Mouse (Mus musculus) bone marrow, adult 2 months (tissue): ENCODE data around the gene Jarid2.

ENCODE experiments used
- CTCF ChIP-seq: fragments of 200-500 bp; IDR thresholded peaks from 2 replicates; pipeline ENCODE4 v1.5.1; 2011; ENCODE audit warnings: low read length, control low read depth; ENCODE audit not compliant: control insufficient read depth, insufficient read depth
- POLR2A ChIP-seq: fragments of 200-500 bp; IDR thresholded peaks from 2 replicates; pipeline ENCODE4 v1.6.1; 2011; ENCODE audit warnings: low read depth, mild to moderate bottlenecking, control low read depth, low read length, borderline replicate concordance; ENCODE audit not compliant: control insufficient read depth

- TF ChIP-seq CTCF (no peak), POLR2A (no peak)
Measured at GRCm38 (mm10) chr13:44921095-44921494, 191.8 kb downstream of the Jarid2 start.
